Mouse (Mus musculus) midbrain, embryonic 12.5 days (tissue): ENCODE results near the gene Bmi1. TPM values are rescaled to one million over a fixed set of nuclear protein-coding genes. Genes with fewer than 3 reads are reported as not detected.
A peak's percentile ranks its signal among the peaks of the same experiment; 100 is the strongest.

Source experiments
- ATAC-seq: fragments of 200-750 bp; cut with Nextera tagmentation; 2 replicates; pipeline ENCODE4 v1.8.0; 2017; ENCODE audit warnings: low read depth, moderate TSS enrichment, moderate library complexity; ENCODE audit not compliant: low FRiP score
- H3K27ac ChIP-seq: fragments of 300-500 bp; sonication (generic); replicated peaks from 2 replicates; pipeline ENCODE4 v1.5.1; 2016; ENCODE audit warnings: mild to moderate bottlenecking
- H3K27me3 ChIP-seq: fragments of 300-500 bp; sonication (generic); 2 replicates; pipeline ENCODE4 v1.6.1; 2016; ENCODE audit warnings: mild to moderate bottlenecking
- H3K36me3 ChIP-seq: fragments of 300-500 bp; sonication (generic); 2 replicates; pipeline ENCODE4 v1.6.1; 2016
- H3K4me1 ChIP-seq: fragments of 300-500 bp; sonication (generic); 2 replicates; pipeline ENCODE4 v1.6.1; 2016
- H3K4me2 ChIP-seq: fragments of 300-500 bp; sonication (generic); replicated peaks from 2 replicates; pipeline ENCODE4 v1.6.1; 2016; ENCODE audit warnings: mild to moderate bottlenecking, moderate library complexity
- H3K4me3 ChIP-seq: fragments of 300-500 bp; sonication (generic); 2 replicates; pipeline ENCODE4 v1.5.1; 2016; ENCODE audit warnings: mild to moderate bottlenecking
- H3K9ac ChIP-seq: fragments of 300-500 bp; sonication (generic); replicated peaks from 2 replicates; pipeline ENCODE4 v1.6.1; 2016; ENCODE audit warnings: mild to moderate bottlenecking, moderate library complexity
- H3K9me3 ChIP-seq: fragments of 300-500 bp; sonication (generic); 2 replicates; pipeline ENCODE4 v1.6.1; 2016; ENCODE audit warnings: mild to moderate bottlenecking
- WGBS: fragments of 180-500 bp; shearing (Covaris S2); methylation state at CpG from one replicate; pipeline ENCODE4 v1.1.7; 2016; 5-methylcytosine and 5-hydroxymethylcytosine counted together
- polyA plus RNA-seq: library from polyadenylated mRNA; unstranded; fragments of >200 nt; fragmentation: Nextera tagmentation; extraction: Ambion mirVana; gene quantifications from 2 replicates; pipeline ENCODE4 v1.2.1, GENCODE M21; 2016

Bmi1 gene
- polyA plus RNA-seq, 1 experiment from 2014 or later = 36.4 TPM

GRCm38 (mm10) chr2:18675681-18676456 lies 949 bp upstream of the Bmi1 start:
- peaks cover 30% of the 10 kb centered on the region for H3K27me3 ChIP-seq
- H3K4me3 ChIP-seq = peak overlapping the region; percentile 88
- 2% methylated on average over 42 of the region's 42 CpGs for WGBS
- no peaks in the 10 kb centered on the region for H3K9me3 ChIP-seq
- no peak for ATAC-seq
- H3K4me2 ChIP-seq = peak overlapping the region; percentile 81
- no peaks in the 10 kb centered on the region for H3K36me3 ChIP-seq
- peak overlapping the region; percentile 95 for H3K9ac ChIP-seq
- peak overlapping the region; percentile 98 for H3K27ac ChIP-seq
- peaks cover 42% of the 10 kb centered on the region for H3K4me1 ChIP-seq

DNA sequence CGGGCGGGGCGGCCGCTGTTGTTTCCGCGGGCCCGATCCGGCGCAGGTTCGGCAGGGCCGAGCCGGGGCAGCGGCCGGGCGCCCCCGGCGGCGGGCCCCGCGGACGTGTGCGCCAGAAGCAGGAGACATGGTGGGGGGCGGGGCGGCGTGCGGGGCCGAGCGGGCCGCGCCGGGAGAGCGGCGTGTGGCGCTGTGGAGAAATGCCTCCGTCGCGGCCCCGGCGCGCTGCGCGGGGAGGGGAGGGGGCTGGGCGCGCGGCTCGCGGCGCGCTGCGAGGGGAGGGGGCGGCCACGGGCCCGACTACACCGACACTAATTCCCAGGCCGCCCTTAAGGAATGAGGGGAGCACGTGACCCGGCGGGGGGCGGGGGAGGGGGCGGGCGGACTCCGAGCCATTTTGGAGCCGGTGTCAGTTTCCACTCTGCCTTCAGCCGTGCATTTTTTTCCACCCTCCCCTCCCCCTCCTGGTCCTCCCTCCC lies 322 bp upstream of the Bmi1 start:
- peaks cover 47% of the 10 kb centered on the region for H3K4me1 ChIP-seq
- H3K27me3 ChIP-seq = peaks cover 36% of the 10 kb centered on the region
- peak overlapping the region; percentile 81 for H3K4me2 ChIP-seq
- WGBS = 2% methylated on average over 22 of the region's 64 CpGs
- H3K4me3 ChIP-seq = peak overlapping the region; percentile 88
- H3K9ac ChIP-seq = peak overlapping the region; percentile 95
- H3K36me3 ChIP-seq = no peaks in the 10 kb centered on the region
- no peaks in the 10 kb centered on the region for H3K9me3 ChIP-seq
- peak; percentile 90 for ATAC-seq
- H3K27ac ChIP-seq = peak overlapping the region; percentile 98

- Histone ChIP-seq H3K9me3 (no peaks in the 10 kb centered on the region), H3K4me1 (peaks cover 47% of the 10 kb centered on the region), H3K27me3 (peaks cover 46% of the 10 kb centered on the region), H3K27ac (peak overlapping the region; percentile 56; the same call in 1 of the 2 replicates), H3K4me3 (peak overlapping the region; percentile 88), H3K9ac (peak overlapping the region; percentile 95), H3K4me2 (peak overlapping the region; percentile 81), H3K36me3 (0 out of 2 replicates have a peak, but pooled peaks cover 2% of the 10 kb centered on the region)
- ATAC-seq = peak; percentile 5; the same call in 1 of the 2 replicates
- WGBS = under 1% methylated on average over 37 of the region's 55 CpGs
These were observed 1.0 kb downstream of the Bmi1 start for GRCm38 (mm10) chr2:18677631-18678471.

- Histone ChIP-seq H3K27ac (no peak overlapping the region), H3K4me3 (no peak overlapping the region), H3K36me3 (peaks cover 12% of the 10 kb centered on the region), H3K9me3 (no peaks in the 10 kb centered on the region), H3K27me3 (peaks cover 47% of the 10 kb centered on the region), H3K4me2 (no peak overlapping the region), H3K4me1 (peaks cover 36% of the 10 kb centered on the region), H3K9ac (no peak overlapping the region)
- no peak for ATAC-seq
- 21% methylated on average over 2 of the region's 2 CpGs for WGBS
These were observed 2.9 kb downstream of the Bmi1 start for GRCm38 (mm10) chr2:18679701-18680100.

DNA sequence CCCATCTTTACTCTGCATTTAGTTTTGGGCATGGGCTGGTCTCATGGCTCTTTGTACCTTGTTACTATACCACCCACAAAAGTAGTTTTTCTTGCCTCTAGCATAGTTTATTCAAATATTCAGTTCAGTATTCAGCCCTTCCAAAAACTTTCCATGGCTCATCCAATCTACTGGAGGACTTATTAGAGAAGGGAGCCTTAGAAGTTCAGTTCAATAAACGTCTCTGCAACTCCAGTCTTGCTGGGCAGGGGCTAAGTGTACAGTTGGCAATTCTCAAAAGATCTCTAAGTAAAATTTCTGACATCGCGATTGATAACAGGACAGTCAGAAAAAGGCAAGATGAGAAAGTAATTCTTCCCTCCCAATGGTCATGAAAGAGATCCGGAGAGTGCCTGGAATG lies 3.7 kb downstream of the Bmi1 start:
- ATAC-seq = no peak
- no peaks in the 10 kb centered on the region for H3K9me3 ChIP-seq
- H3K27me3 ChIP-seq = peaks cover 47% of the 10 kb centered on the region
- 0% methylated on average over 4 of the region's 4 CpGs for WGBS
- no peak overlapping the region for H3K27ac ChIP-seq
- H3K9ac ChIP-seq = peak overlapping the region; percentile 32; the same call in 1 of the 2 replicates
- H3K4me1 ChIP-seq = peaks cover 36% of the 10 kb centered on the region
- H3K36me3 ChIP-seq = peaks cover 12% of the 10 kb centered on the region
- peak overlapping the region; percentile 30 for H3K4me3 ChIP-seq
- H3K4me2 ChIP-seq = peak overlapping the region; percentile 50

- WGBS = 1% methylated on average over 22 of the region's 29 CpGs
- Histone ChIP-seq H3K9ac (peak overlapping the region; percentile 32), H3K9me3 (no peaks in the 10 kb centered on the region), H3K4me3 (peak overlapping the region; percentile 30), H3K36me3 (peaks cover 12% of the 10 kb centered on the region), H3K4me2 (peak overlapping the region; percentile 50), H3K27me3 (peaks cover 42% of the 10 kb centered on the region), H3K27ac (no peak overlapping the region), H3K4me1 (peaks cover 31% of the 10 kb centered on the region)
- ATAC-seq = no peak
These were observed 4.1 kb downstream of the Bmi1 start for GRCm38 (mm10) chr2:18680961-18681360.

- no peak overlapping the region for H3K4me2 ChIP-seq
- H3K4me1 ChIP-seq = peaks cover 23% of the 10 kb centered on the region
- H3K27me3 ChIP-seq = peaks cover 63% of the 10 kb centered on the region
- H3K36me3 ChIP-seq = peaks cover 12% of the 10 kb centered on the region
- no peak overlapping the region for H3K9ac ChIP-seq
- H3K4me3 ChIP-seq = no peak overlapping the region
- no peak for ATAC-seq
- WGBS = 54% methylated on average over 5 of the region's 5 CpGs
- no peak overlapping the region for H3K27ac ChIP-seq
- H3K9me3 ChIP-seq = no peaks in the 10 kb centered on the region
These were observed 7.2 kb downstream of the Bmi1 start for GRCm38 (mm10) chr2:18684062-18684461.

GRCm38 (mm10) chr2:18686386-18686785 lies 9.6 kb downstream of the Bmi1 start:
- ATAC-seq = no peak
- 17% methylated on average over 6 of the region's 6 CpGs for WGBS
- peaks cover 12% of the 10 kb centered on the region for H3K36me3 ChIP-seq
- H3K4me1 ChIP-seq = peaks cover 19% of the 10 kb centered on the region
- H3K9ac ChIP-seq = no peak overlapping the region
- no peaks in the 10 kb centered on the region for H3K9me3 ChIP-seq
- H3K4me2 ChIP-seq = no peak overlapping the region
- no peak overlapping the region for H3K4me3 ChIP-seq
- peaks cover 64% of the 10 kb centered on the region for H3K27me3 ChIP-seq
- no peak overlapping the region for H3K27ac ChIP-seq

DNA sequence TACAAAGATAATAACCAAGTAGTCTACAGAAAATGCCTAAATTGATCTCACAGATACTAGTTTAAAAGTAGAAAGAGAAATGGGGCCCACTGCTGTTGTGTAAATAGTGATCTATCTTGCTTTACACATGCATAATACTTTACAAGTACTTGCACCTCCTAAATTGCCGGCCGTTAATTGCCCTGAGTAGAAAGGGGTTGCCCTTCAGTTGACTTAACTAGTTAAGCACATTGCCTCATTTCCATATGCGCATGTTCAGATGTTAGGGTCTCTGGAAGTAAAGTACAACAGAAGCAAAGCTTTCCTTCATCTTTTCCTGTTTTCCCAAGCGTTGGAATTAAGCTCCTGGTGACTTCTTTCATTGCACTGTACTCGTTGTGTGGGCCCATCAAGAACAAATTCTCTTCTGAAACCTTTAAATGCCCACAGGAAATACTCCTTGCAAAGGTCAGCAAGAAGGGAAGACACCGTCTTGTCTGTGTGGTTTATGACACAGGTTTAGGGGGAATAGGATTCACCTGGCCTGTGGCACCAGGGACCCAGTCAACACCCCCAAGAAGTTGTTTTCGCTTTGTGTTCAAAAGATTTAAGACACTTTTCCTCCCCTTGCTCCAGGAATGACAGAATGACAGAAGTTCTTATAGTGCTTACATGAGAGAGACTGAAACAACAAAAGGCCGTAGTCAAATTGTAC lies 10.2 kb downstream of the Bmi1 start:
- no peaks in the 10 kb centered on the region for H3K9me3 ChIP-seq
- no peak overlapping the region for H3K4me2 ChIP-seq
- peaks cover 62% of the 10 kb centered on the region for H3K27me3 ChIP-seq
- ATAC-seq = no peak
- H3K36me3 ChIP-seq = peaks cover 12% of the 10 kb centered on the region
- H3K4me1 ChIP-seq = peaks cover 19% of the 10 kb centered on the region
- WGBS = 9% methylated on average over 8 of the region's 8 CpGs
- H3K9ac ChIP-seq = no peak overlapping the region
- no peak overlapping the region for H3K27ac ChIP-seq
- no peak overlapping the region for H3K4me3 ChIP-seq

GRCm38 (mm10) chr2:18687671-18688170 lies 10.9 kb downstream of the Bmi1 start:
- Histone ChIP-seq H3K4me2 (no peak overlapping the region), H3K36me3 (peaks cover 12% of the 10 kb centered on the region), H3K4me1 (peaks cover 19% of the 10 kb centered on the region), H3K4me3 (no peak overlapping the region), H3K9ac (no peak overlapping the region), H3K27me3 (peaks cover 63% of the 10 kb centered on the region), H3K27ac (no peak overlapping the region), H3K9me3 (no peaks in the 10 kb centered on the region)
- ATAC-seq = no peak
- WGBS = 5% methylated on average over 9 of the region's 9 CpGs

DNA sequence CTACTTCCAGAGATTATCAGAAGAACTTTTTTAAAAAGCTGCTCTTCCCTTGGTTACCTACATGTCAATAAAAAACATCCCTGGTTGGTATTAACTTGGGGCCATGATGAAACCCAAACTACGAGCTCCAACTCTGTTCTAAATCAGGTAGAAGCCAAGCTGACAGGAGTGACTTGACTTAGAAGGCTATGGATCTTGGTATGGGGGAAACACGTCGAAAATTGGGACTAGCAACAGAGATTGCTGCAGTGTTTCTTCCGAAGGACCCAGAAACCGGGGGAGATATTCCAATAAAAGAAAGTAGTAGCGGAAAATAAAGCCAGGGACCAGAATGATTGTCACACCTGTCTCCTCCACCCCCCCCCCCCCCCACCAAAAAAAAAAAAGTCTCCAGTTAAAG lies 11.5 kb downstream of the Bmi1 start:
- H3K27me3 ChIP-seq = peaks cover 64% of the 10 kb centered on the region
- H3K4me1 ChIP-seq = peaks cover 19% of the 10 kb centered on the region
- no peak overlapping the region for H3K9ac ChIP-seq
- H3K36me3 ChIP-seq = peaks cover 8% of the 10 kb centered on the region
- no peak for ATAC-seq
- no peaks in the 10 kb centered on the region for H3K9me3 ChIP-seq
- H3K4me2 ChIP-seq = peak overlapping the region; percentile 87
- WGBS = 5% methylated on average over 6 of the region's 6 CpGs
- no peak overlapping the region for H3K27ac ChIP-seq
- peak overlapping the region; percentile 53; the same call in 1 of the 2 replicates for H3K4me3 ChIP-seq
